Mouse (Mus musculus) v-Abl transformed pro-B cells (cell line): ENCODE results near the gene Folr2.

Source experiments
- in situ Hi-C, 2 experiments: fragments of 400-800 bp; cut with MboI; formaldehyde crosslinking; loops; one replicate each; pipeline ENCODE4 v1.15.1; 2025; ENCODE audit not compliant: unreplicated experiment in 2 of 2

Folr2 gene

GRCm38 (mm10) chr7:101868241-101869162, 11.5 kb upstream of the Folr2 start:
- in situ Hi-C loops: loop anchor here in 1 of 2 experiments (25.0 kb wide), 1 partner anchor 206 kb away; the partner anchor contains the start of gene Clpb

- in situ Hi-C loops: loop anchor here in 1 of 2 experiments (25.0 kb wide), 1 partner anchor 205 kb away; the partner anchor contains the start of gene Clpb
Observed at GRCm38 (mm10) chr7:101867482-101867881, 10.5 kb upstream of the Folr2 start.

- in situ Hi-C loops: loop anchor here in 1 of 2 experiments (25.0 kb wide), 1 partner anchor 204 kb away; the partner anchor contains the start of gene Clpb
Observed at GRCm38 (mm10) chr7:101866491-101867265, 9.7 kb upstream of the Folr2 start.

- in situ Hi-C loops: loop anchor here in 1 of 2 experiments (25.0 kb wide), 1 partner anchor 201 kb away; the partner anchor contains the start of gene Clpb
Observed at GRCm38 (mm10) chr7:101863415-101863814, 6.4 kb upstream of the Folr2 start, which contains the start of gene Anapc15. TSS of gene Anapc15 (plus strand) at chr7:101863715.

GRCm38 (mm10) chr7:101862291-101862690, 5.3 kb upstream of the Folr2 start:
- in situ Hi-C loops: loop anchor here in 1 of 2 experiments (25.0 kb wide), 1 partner anchor 200 kb away; the partner anchor contains the start of gene Clpb

- in situ Hi-C loops: loop anchor here in 1 of 2 experiments (25.0 kb wide), 1 partner anchor 199 kb away; the partner anchor contains the start of gene Clpb
Observed at GRCm38 (mm10) chr7:101860978-101861377, 4.0 kb upstream of the Folr2 start.

- in situ Hi-C loops: loop anchor here in 1 of 2 experiments (25.0 kb wide), 1 partner anchor 196 kb away; the partner anchor contains the start of gene Clpb
Observed at GRCm38 (mm10) chr7:101858362-101858761, 1.4 kb upstream of the Folr2 start.

GRCm38 (mm10) chr7:101853816-101854215, 3.2 kb downstream of the Folr2 start:
- in situ Hi-C loops: loop anchor here (5.0 to 25.0 kb wide), 2 partner anchors 177 to 192 kb away; partner anchors contain the start of gene Clpb (in 1 of the 2)

- in situ Hi-C loops: loop anchor here (5.0 to 25.0 kb wide), 2 partner anchors 176 to 191 kb away; partner anchors contain the start of gene Clpb (in 1 of the 2)
Observed at GRCm38 (mm10) chr7:101852846-101853245, 4.1 kb downstream of the Folr2 start.

- in situ Hi-C loops: loop anchor here (5.0 to 25.0 kb wide), 2 partner anchors 174 to 189 kb away; partner anchors contain the start of gene Clpb (in 1 of the 2)
Observed at GRCm38 (mm10) chr7:101851689-101852088, 5.3 kb downstream of the Folr2 start.

- in situ Hi-C loops: no loop called here
Observed at GRCm38 (mm10) chr7:101847934-101848333, 9.1 kb downstream of the Folr2 start.

- in situ Hi-C loops: no loop called here
Observed at GRCm38 (mm10) chr7:101844186-101844585, 12.8 kb downstream of the Folr2 start.

GRCm38 (mm10) chr7:101837606-101838471, 19.2 kb downstream of the Folr2 start, which contains the start of gene Inppl1:
TSS of gene Inppl1 (minus strand) at chr7:101838229.
- in situ Hi-C loops: no loop called here

- in situ Hi-C loops: no loop called here
Observed at GRCm38 (mm10) chr7:101837154-101837605, 19.8 kb downstream of the Folr2 start.

GRCm38 (mm10) chr7:101836271-101837153, 20.5 kb downstream of the Folr2 start:
- in situ Hi-C loops: no loop called here

GRCm38 (mm10) chr7:101835457-101836109, 21.4 kb downstream of the Folr2 start:
- in situ Hi-C loops: no loop called here

- in situ Hi-C loops: no loop called here
Observed at GRCm38 (mm10) chr7:101834903-101835302, 22.1 kb downstream of the Folr2 start.
